Mouse (Mus musculus) kidney, adult 2 months (tissue): ENCODE results near the gene Topaz1.

ENCODE experiments used
- CTCF ChIP-seq: fragments of 200-500 bp; conservative IDR thresholded peaks from 2 replicates; pipeline ENCODE4 v1.5.1; 2011; ENCODE audit warnings: low read depth, mild to moderate bottlenecking, control low read depth, low read length, moderate library complexity, mixed read lengths; ENCODE audit not compliant: insufficient read depth, insufficient read length
- POLR2A ChIP-seq: fragments of 200-500 bp; IDR thresholded peaks from one replicate; pipeline ENCODE4 v1.6.1; 2011; ENCODE audit warnings: low read depth, low read length, control low read depth

DNA sequence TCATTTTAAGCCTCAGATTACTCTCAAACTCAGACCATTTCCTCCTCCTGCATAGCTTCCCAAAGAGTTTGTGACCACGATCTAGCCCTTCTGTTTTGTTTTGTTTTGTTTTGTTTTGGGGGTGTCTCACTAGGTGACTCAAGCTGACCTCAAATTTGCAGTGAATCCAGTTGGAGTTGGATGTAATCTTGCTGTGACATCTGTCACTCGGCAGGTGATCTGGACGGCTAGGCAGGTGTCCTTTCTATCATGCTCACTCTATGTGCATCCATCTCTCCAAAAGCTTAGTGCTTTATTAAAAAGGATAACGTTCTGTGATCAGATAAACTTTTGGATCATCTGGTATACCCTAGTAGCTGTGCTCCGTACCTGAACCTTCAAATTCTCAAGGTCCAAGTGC, 65.2 kb downstream of the Topaz1 start:
- TF ChIP-seq CTCF (no peak), POLR2A (no peak)
